Mouse (Mus musculus) regulatory T cell (primary cell): ENCODE measurements around the gene Ugp2.

Source experiments
- in situ Hi-C: fragments of 300-600 bp; cut with MboI, MseI; formaldehyde crosslinking; loops from one replicate; pipeline ENCODE4 v1.15.1; 2025; ENCODE audit warnings: high pct_unique_total_duplicates

The Ugp2 gene

GRCm38 (mm10) chr11:21371122-21371806 lies at the start of gene Ugp2:
Gene Ugp2 (minus strand): TSS chr11:21371201.
- in situ Hi-C loops: no loop called here

DNA sequence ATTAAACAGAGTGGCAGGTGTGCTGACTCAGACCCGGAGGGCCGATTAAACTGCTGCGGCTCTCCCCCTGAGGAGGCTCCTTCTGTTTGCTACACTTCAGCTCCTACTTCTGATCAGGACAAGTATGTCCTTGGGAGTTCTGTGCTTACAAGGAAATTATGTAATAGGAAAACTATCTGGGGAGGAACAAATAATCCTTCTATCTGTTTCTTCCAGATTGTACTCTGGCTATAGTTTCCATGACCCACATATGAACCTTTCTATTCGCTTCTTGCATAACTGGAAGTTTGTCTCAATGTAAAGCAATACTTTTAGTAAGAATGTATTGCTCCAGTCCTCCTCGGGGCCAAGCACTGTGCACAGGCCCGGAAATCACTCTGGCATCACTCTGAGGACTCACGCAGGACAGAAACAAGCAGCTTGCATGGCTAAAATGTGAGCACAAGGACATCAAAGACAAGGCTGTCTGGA lies 43.9 kb upstream of the Ugp2 start:
- in situ Hi-C loops: no loop called here

GRCm38 (mm10) chr11:21406668-21407067 lies 35.7 kb upstream of the Ugp2 start:
- in situ Hi-C loops: no loop called here

DNA sequence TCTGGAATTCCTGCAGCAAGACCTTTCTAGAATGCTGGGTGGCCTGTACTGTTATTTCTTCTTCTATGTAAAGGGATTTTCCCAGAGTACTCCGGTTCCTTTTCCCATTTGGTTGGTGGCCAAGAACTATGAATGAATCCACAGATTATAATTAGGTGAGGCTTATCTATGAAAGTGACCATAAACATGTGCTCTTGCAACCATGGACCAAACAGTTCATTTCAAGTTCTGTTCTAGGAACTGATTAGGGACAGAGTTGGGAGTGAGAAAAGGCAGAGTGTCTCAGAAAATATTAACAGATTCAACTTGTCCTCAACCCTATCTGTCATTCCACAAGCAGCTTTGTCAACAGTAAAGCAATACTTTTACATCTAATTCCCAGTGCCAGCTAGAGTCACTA lies 35.1 kb upstream of the Ugp2 start:
- in situ Hi-C loops: no loop called here

GRCm38 (mm10) chr11:21403877-21404276 lies 32.9 kb upstream of the Ugp2 start:
- in situ Hi-C loops: no loop called here

DNA sequence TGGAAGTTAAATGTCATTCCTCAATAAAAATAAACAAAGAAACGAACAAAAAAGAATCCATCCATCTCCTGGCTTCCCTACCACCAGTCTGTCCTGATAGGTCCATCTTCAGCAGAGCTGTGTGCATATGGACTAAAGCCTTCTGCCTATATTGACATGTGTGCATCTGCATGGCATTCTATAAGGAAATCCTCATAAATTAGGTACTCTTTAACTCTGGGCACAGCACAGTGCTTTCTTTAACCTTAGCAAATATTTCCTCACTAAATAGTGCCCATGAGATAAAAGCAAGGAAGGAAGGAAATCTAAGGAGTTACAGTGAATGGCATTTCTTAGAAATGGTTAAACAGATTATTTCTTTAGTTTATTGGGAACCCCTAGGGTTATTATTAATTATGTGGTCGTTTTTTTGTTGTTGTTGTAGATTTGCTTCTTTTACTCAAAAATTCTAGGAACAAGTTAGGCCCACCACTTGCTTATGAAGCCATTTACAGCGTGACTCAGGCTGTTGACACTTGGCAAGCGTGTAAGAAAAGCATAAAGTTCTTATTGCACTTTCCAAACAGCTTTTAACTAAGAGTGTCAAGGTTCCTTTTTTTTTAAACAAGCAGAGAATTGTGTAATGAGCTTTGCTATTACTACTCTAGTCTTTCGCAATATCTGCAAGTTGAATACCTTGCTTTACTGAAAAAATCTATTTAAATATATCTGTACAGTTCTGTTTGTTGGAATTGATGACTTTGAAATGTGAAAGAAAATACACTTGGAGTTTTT lies 31.7 kb upstream of the Ugp2 start:
- in situ Hi-C loops: no loop called here

DNA sequence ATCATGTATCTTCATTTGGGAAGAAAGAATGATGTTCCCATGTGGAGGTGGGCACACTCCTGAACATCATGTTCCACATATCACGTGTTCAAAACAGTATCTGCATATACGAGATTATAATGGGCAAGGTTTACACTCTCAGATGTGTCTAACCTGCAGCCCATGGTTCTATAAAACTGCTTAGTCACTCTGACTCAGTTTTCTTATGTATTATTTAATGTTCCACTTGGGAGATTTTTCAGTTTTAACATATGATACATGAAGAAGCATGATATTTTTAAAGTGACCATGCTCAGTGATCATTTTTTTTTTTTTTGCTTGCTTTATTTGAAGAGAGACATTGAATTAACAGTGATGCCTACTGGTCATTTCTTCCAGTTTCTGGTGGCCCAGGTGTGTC lies 30.2 kb upstream of the Ugp2 start:
- in situ Hi-C loops: no loop called here

GRCm38 (mm10) chr11:21399186-21399681 lies 28.2 kb upstream of the Ugp2 start:
- in situ Hi-C loops: no loop called here

DNA sequence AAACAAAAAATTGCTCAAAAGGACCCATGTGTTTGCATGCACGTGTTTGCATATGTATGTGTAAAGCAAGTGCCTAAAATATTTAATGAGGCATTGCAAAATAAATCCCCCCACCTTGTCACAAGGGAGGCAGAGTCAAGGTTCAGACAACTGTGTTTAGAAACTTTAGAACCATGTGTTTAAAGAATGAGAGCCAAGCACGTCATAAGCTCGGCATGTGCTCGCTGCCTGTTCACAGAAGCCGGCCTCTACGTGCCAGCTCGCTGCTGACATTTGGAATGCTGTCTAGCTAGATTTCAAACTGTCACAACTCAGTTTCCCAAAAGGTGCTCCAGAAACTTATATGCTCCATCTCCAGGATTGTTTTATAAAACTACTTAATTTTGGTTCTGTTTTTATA lies 27.5 kb upstream of the Ugp2 start:
- in situ Hi-C loops: no loop called here

- in situ Hi-C loops: loop anchor here (5.0 kb wide), 1 partner anchor 41 kb away; no protein-coding TSS in a partner anchor
These were observed 15.8 kb upstream of the Ugp2 start for GRCm38 (mm10) chr11:21386790-21387189.

DNA sequence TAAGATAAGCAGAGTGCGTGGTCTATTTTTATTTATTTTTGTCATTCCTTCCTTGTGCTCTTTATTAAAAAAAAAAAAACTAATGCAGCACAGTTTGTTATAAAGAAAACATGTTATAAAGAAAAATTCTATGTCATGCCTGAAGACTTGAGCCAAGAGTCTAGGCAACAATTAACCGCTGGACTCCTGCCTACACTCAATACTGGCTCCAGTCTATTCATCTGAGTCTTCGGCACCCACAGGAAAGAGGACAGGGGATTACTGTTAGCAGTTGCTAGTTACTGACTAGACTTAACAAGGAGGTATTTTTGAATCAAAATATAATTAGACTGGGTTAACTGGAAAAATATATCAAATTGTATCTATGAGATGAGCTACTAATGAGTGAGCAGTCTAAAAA lies 3.1 kb upstream of the Ugp2 start:
- in situ Hi-C loops: no loop called here

- in situ Hi-C loops: no loop called here
These were observed 441 bp downstream of the Ugp2 start for GRCm38 (mm10) chr11:21370399-21371121.

GRCm38 (mm10) chr11:21369248-21370016 lies 1.6 kb downstream of the Ugp2 start:
- in situ Hi-C loops: no loop called here

- in situ Hi-C loops: no loop called here
These were observed 2.5 kb downstream of the Ugp2 start for GRCm38 (mm10) chr11:21368466-21368865.

DNA sequence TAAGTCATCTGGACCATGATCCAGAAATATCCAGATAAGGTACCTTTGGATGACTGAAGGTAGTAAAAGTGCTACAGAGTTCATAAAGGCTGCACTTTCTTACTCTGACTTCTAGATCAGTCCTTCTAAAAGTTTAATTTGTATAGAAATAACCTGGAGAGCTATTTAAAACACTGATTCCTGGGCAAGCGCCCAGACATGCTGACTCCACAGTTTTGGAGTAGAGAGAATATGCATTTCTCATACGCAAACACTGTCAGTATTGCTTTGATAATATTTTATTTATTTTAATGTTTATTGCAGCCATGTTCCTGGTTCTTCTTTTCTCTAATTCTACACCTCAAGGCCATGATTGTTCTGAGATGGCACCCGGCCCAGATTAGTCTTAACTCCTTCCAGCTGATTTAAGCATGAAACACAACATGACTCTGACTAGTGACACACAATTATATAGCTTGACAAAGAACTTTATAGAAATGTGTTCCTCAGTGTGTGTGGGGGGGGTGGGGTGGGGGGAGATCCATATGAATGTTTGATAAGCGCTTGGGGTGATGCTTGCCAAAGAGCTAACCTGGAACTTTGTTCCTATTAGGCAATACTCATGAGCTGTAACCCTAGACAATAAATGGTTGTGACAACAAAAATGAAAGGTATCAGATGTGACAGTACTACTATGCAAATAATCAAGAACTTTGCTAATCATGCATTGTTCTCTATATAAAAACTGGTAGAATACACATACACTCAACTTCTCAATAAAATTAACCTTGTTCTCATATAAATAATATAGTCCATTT lies 7.7 kb downstream of the Ugp2 start:
- in situ Hi-C loops: no loop called here

GRCm38 (mm10) chr11:21351296-21351695 lies 19.7 kb downstream of the Ugp2 start:
- in situ Hi-C loops: no loop called here

DNA sequence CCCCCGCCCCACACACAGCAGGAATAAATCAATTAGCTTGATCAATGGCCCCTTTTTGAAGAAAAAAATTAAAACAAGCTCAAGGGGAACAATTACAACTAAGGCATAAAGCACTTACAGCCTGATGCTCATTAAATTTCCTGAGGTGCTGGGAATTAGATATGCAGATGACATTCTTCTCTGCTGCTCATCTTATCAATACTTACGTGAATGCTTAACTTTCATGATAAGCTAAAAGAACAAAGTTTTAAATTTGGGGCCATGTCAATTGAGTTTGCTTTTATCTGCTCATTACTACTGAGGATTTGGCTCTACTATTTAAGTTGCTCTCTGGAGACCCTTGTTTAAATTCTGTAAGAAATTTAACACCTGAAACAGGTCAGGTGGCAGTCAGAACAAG lies 22.1 kb downstream of the Ugp2 start:
- in situ Hi-C loops: no loop called here

DNA sequence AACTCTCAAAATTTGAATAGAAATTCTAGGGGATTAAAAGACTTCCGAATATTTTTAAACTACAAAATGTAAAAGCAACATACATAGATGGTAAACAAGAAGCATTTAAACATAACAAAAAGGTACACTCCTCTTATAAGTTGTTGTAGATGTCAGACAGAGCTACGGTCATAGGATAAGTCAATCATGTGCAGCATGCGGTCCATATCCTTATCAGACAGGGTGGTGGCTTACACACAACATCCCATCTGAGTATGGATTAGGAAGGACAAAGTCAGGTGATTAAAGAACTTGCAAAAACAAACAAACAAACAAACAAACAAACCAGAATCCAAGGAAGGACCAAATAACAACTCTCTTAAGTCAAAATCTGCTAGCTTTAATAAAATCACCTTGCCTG lies 25.0 kb downstream of the Ugp2 start:
- in situ Hi-C loops: no loop called here

GRCm38 (mm10) chr11:21343490-21343889 lies 27.5 kb downstream of the Ugp2 start:
- in situ Hi-C loops: no loop called here

DNA sequence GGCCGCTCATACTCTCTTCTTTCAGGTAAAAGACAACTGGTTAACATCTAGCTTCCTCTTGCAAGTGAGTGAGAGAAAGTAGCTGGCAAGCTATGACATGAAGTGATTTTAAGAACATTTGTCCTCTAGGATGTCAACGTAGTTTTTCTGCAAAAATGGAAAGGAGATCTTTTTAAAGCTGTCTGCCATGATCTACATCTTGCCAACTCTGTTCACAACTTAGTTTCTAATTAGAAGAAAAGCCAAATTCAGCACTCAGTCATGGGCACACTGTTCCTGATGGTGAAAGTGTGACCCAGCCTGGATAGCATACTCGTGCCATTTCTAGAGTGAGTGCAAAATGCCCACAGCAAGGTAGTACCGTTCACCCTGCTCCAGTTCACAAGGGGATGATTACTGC lies 31.9 kb downstream of the Ugp2 start:
- in situ Hi-C loops: loop anchor here (10.0 kb wide), 1 partner anchor 1384 kb away; no protein-coding TSS in a partner anchor
